Mouse (Mus musculus) thymus, postnatal 10 days (tissue): ENCODE data around the gene Dqx1.

ENCODE experiments used
- DNase-seq, 2 experiments: peaks; one replicate each; pipeline ENCODE4 v3.0.0; 2021; ENCODE audit warnings: low spot score in 2 of 2

Gene Dqx1

DNA sequence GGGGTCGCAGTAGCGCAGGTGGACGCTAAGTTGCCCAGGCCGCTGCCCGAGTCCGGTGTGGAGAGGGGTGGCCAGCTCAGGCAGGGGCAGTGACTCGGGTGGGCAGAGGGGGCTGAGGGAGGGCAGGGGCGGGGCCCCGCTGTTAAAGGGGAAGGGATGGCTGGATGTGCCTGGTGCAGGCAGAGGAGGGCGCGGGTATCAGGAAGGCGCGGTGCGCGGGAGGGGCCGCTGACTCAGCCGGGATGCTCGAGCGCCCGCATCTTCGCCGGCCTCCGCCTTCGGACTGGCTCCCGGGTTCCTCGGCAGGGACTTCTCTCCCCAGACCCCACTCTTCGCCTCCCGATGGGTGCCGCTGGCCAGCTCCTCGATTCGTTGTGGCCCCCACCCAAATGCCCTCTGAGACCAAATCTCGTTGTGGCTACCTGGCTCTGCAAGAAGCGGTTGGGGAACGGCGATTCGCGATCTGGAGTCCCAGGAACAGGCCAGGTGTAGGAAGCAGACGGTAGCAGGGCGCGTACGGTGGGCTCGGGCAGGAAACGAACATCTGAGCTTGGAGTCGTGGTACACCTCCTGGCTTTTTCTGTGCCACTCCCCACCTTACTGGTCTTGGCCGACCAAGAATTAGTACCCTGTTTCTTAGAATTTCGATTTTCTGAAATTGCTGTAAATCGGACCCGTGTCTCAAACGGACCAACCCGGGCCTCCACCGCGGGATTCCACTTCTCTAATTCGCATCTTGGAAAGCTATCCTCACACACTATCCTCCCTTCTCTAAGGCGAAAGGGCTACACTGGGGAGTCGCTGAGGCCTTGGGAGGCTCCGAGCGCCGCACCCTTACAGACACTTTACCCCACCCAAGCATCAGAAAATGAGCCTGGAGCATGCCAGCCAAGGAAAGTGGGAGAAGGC, 12.9 kb downstream of the Dqx1 start:
- no peak for DNase-seq

DNA sequence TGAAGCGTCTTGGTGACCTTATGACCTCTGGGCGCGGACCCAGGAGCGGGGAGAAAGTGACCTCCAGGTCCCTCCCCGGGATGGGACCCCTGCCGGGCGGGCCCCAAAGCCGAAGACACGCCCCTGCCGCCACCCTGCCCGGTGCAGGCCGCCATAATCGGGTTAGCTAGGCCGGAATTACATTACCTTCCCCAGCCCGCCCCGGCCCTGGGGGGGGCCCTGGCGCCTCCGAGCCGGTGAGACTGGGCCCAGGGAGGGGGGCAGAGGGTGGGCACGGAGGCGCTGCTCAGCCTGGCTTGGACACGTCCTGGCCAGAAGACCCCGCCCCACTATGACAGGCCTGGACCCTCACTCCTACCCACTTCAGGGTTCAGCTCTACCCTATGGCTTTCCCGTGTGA, 13.6 kb downstream of the Dqx1 start:
- no peak for DNase-seq

DNA sequence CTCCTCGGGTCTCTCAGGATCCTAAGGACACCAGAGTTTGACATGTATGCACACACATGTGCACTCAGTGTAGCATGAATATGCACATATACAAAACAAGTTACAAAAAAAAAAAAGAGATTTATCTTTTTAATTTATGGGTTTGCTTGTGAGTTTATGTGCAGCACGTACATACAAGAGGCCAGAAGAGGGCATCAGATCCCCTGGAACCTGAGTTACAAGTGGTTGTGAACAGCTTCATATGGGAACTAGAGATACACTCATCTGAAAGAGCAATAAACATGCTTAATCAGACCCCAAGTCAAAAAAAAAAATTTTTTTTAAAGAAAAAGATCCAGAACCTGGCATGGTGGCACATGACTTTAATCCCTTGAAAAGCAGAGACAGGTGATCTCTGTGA, 17.3 kb downstream of the Dqx1 start:
- peak in 1 of 2 experiments; percentile 33 for DNase-seq

DNA sequence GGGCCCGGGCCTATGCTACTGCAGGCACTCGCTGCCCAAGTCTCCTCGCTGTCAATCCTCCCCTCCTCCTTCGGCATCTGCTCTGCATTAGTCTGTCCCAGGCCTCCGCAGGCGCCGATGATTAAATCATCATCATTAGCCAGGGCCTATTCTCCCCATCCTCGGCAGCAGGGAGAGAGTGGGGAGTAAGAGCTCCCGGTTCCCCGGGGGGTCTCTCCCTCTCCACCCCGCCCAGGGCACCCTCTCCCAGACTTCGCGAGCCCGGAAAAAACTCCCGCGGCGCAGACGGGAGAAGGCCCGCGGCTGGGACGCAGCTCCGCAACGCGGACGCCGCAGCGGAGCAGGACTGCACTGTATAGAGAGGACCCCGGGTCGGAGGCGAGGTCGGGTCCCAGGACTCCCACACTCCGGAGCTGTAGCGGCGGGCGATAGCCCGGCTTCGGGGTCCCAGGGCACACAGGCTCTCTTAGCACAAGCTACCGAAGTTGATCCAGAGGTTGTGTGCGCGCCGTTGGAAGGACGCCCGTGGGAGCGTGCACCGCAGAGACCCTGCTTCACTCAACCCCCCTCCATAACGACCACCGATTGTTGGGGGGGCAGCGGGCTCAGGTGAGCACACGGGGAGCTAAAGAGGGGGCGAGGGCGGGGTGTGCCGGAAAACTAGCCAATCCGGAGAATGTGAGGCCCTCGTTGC, 20.1 kb downstream of the Dqx1 start, which contains the start of gene Pcgf1:
Gene Pcgf1 (plus strand): TSS at position 240 of the 694 bp plus-strand sequence.
- peak in 1 of 2 experiments; percentile 23 for DNase-seq

DNA sequence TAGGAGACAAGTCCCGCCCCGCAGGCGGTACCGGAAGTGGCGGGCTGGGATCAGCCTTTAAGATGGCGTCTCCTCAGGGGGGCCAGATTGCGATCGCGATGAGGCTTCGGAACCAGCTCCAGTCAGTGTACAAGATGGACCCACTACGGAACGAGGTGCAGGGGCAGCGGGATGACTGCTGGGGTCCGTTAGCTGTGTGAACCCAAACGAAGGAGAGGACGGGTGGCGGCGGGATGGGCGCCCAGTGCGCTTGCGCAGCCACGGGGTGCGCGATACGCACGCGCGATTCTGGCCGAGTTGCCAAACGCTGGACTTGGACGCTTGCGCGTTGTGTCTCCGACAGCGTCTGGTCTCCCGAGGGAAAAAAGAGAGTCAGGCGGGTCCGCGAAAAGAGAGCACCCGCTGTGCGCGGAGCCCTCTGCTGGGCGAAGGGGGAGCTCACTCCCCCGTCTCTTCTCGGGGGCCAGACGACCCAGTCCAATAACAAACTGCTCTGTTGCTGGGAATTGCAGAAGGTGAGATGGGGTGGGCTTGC, 20.7 kb downstream of the Dqx1 start:
- peak; percentile 98 to 100 for DNase-seq

DNA sequence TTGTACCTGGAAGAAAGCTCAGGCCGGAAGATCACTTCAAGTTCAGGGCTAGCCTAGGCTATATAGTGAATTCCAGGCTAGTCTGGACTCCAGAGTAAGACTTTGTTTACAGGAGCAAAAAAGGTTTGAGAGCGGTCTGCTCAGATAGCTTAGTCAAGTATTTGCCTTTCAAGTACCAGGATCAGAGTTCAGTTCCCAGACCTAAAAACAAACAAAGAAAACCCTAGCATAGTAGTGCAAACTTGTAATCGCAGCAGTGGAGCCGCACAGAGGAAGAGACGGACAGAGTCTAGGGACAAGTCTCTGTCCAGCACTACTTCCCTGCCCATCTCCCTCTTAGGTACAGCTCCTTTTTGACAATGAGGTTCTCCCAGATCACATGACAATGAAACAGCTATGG, 22.6 kb downstream of the Dqx1 start:
- DNase-seq, result no peak

DNA sequence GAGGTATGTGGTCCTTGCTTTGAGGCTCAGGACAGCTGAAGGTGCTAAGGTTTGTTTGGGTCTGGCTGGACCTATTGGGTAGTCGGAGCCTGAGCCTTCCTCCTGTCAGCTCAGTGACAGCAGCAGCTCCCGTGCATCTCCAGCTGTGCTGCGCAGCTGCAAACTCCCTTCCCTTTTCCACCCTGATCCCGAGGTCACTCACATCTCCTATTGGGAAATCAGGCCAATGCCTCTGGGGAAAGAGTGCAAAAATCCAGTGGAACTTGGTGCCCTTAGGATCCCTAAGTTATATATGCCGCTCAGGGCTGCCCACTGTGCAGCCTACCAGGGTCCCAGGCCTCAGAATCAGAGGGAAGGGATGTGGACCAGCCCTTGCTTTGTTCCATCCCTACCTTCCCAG, 25.9 kb downstream of the Dqx1 start:
- no peak for DNase-seq

DNA sequence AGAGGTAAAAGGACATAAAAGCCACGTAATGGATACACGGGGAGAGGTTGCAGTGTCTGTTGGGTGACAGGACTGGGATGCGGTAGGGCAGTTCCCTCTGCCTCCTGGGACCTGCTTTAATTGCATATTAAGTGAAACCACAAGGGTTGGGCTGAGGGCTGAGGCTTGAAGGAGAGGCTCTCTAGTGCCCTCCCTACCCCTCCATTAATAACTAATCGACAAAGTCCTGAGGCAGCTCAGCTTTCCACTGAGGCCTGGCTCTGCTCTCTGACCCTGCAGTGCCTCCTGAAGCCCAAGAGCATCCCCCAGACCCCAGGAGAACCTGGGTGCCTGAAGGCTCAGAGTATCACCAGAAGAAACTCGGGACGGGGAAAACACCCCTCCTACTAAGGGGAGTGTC, 26.8 kb downstream of the Dqx1 start:
- no peak for DNase-seq

DNA sequence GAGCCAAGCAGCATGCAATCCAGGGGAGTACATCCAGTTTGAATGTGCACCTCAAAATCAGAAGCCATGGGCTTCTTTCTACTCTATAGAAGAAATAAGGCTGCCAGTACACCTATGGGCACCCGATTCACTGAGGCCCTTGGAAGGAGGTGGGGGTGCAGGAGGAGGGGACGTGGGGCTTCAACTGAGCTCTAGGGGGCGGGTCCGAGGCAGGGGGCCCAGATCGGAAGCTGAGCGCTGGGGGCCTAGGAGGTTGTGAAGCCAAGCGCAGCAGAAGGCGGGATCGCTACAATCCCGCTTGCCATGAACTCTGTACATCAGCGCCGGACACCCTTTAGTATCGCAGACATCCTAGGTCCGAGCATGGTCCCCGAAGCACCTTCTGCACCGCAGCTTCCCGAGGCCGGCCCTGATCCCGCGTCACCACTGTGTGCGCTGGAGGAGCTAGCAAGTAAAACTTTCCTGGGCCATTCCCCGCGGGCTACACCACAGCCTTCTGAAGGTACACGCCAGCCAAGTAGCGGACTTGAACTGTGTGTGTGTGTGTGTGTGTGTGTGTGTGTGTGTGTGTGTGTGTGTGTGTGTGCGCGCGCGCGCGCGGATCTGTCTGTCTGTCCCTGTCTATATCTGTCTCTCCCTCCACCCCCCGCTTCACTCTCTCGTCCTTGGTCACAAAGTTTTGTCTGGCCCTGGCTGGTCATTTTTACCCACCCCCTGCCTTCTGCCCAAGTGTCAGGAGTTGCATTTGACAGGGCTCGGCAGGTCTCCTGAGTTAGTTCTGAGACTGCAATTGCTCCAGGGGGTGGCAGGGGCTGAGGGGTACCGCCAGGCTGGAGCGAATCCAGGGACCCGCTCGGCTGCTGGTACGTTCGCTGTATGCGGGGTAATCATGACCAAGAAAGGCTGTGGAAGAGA, 28.7 kb downstream of the Dqx1 start, which contains the start of gene Lbx2:
Gene Lbx2 (plus strand): TSS at position 247 of the 915 bp plus-strand sequence.
- no peak for DNase-seq

DNA sequence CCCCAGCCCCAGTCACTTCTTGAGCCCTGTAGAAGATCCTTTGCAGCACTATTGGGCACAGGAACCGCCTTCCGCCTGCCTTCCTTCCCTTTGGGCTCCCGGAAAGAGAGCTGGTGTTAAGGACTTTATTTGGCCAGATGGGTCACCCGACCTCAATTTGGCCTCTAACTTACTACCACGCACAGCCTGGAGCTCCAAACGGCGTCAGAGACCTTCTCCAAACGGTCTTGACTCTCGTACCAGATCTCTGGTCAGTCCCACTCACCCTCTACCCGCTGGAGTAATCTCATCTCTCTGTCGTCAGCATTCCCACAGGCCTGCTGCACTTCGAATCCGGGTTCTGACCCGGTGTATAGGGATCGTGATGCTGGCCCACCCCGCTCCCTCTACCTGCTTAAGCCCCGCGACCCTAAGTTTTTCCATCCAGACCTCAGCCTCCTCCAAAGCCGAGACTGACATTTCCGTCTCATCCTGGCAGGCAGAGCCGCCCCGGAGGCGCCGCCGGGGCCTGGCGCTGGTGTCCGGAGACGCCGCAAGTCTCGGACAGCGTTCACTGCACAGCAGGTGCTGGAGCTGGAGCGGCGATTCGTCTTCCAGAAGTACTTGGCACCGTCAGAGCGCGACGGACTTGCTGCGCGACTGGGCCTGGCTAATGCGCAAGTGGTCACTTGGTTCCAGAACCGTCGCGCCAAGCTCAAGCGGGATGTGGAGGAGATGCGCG, 29.7 kb downstream of the Dqx1 start:
- DNase-seq, result no peak

DNA sequence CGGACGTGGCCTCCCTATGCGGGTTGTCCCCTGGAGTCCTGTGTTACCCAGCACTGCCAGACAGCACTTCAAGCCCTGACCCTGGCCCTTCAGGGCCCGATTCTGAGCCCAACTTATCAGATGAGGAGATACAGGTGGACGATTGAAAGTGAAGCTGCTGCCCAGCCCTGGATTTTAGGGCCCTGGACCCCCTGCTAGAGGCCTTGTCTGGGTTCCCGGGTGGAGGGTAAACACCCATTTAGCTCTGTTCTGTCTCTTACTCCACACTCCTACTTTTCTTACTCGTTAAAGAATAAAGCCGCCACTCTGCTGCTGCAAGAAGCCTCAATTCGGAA, 30.2 kb downstream of the Dqx1 start:
- no peak for DNase-seq

DNA sequence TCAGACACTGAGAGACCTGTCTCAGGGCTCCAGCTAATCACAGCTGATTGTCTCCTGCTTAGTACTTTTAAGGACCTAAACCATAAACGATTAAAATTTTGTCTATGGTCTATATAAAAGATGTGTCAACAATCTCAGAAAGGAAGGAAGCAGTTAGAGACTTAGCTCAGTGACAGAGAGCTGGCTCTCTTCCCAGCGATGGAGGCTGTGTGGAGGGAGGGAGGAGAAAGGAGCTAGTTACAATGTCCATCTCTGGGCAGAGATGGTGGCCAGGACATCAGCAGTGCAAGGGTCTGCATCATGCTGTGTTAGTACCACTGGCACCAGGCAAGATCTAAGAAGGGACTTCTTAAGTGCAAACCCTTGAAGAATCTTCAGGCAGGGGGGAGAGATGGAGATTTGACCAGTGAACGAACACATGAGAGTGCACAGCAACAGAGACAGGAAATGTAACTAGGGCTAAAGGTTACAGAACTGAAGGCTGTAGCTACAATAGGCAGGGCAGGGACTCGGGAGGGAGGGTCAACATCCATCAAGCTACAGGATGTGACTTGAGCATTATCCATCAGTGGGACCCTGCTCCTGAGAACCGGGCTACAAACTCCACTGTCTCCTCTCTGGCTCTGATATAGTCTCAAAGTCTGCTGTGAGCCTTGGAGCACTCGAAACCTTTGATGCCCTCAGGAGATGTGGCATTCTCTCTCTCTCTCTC, 34.9 kb downstream of the Dqx1 start:
- no peak for DNase-seq

DNA sequence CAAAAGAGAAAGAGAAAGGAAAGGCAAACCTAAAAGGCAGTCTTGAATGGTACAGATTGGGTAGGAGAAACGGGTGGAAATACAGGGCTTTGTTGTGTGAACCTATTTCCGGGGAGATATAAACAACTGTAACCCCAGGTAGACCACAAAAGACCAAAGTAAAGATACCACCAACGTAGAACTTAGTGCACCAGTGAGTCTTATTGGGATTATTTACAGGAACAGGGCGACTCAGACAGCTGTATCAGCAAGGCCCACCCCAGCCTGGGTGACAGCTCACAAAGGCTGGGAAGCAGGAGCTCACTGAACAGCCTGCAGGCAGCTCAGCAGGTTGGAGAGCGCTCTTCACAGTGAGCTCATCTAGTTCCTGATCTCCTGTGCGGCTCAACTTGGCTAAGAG, 38.3 kb downstream of the Dqx1 start:
- DNase-seq, result peak in 1 of 2 experiments; percentile 49

DNA sequence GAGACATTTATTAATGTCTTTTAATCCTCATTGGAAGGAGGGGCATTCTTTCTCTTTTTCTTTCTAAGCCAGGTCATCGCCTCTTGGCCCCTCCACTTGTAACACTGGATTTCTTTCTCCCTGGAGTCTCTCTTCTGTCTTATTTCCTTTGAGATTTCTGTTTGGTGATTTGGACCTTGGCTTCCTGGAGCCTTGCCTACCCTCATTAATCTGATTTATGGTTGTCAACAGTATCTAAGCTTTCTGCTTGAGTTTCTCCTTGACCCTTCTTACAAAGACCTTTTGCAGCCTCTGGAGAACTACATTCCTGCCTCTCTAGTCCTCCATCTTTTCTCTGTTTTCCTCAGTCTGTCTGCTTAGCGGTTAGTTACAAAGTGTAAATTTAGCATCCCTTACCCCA, 40.8 kb downstream of the Dqx1 start:
- no peak for DNase-seq

DNA sequence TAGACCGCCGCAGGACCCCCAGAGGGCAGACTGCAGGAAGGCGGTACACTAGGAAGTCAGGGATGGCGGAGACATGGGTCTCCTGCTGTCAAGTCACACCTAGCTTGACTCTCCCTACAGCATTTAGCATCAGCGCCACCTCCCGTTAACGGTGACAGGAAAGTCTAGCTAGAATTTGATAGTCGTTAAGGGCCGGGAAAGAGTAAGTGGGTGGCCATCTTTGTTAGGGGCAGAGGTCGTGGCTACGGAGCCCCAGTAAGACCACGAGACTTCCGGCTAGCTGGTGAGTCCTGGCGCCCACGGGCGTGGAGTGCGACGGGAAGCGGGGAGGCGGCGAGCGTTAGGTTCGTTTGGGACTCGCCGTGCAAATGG, 43.7 kb downstream of the Dqx1 start, which contains the start of the genes Ccdc142 and Gm42688:
Gene Ccdc142 (plus strand): TSS at position 286 of the 372 bp plus-strand sequence.
Gene Gm42688 (plus strand): TSS at position 302 of the 372 bp plus-strand sequence.
- DNase-seq, result peak; percentile 89 to 90

DNA sequence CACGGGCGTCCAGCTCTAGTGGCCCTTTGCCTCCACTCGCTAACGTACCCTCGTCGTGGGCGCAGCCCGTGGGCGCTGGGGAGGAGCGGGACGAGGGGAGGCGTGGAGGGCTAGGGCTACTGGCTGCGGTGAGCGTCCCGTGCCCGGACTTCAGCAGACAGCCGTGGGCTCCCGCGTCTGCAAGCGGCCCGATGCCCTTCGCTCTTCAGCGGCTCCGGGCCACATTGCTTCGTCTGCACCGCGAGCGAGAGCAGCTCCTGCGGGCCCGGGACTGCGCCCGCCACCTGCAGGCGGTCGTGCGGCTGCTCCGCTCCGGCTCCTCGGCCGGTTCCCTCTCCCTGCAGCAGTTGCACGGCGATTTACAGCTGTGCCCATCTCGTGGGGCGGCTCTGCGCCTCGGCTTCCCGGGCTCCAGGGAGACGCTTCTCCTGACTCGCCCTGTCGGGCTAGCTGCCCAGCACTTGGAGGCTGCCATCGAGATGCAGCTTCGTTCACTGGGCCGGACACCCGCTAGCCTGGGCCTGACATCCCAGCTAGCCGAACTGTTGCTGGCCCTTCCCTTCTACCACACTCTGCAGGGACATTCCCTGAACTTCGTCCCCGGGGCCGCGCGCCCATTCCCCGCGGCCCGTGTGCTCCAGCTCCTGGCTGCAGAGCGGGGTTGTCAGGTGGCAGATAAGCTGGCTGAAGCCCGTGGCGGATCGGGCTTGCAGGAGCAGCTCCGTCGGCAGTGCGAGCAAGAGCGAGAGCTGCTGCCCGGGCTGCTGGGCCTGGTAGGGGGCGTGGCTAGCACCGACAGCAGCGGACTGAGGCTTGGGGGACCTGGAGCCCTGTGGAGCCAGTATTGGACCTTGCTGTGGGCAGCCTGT, 44.3 kb downstream of the Dqx1 start:
- peak; percentile 71 to 82 for DNase-seq

DNA sequence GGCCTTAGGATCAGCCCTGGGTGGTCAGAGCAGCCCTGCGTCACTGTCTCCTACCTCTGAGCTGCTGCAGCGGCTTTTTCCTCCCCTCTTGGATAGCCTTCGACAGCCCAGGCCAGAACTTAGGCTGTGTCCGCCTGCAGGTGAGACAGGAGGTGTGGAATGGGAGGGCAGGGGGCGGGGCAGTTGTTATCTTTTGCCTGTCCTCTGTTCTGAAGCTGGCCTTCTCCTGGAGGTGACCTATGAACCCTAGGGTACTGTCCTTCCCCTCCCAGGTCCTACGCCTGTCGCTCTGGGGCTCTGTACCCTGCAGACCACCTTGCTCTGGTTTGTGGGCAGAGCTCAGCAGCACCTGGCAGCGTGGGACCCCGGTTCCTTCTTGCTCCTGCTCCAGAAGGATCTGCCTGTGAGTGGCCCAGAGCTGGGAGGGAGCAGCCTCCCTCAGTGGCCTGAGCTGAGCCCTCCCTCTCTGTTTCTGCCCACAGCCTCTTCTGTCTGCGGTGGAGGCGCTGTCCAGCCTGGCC, 45.5 kb downstream of the Dqx1 start:
- no peak for DNase-seq

DNA sequence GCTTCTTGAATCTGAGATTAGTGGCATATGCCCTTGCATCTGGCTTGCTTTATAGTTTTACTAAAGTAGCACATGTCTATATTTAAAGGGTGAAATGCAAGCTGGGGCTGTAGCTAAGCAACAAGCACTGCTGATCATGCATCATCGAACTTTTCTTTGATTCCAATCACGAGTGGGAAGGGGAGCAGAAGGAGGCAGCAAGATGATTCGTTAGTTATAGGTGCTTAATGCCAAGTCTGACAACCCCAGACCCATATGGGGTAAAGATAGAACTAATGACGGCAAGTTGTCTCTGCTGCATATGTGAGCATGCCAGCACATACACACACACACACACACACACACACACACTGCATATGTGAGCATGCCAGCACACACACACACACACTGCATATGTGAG, 46.5 kb downstream of the Dqx1 start:
- no peak for DNase-seq
